Mouse (Mus musculus): ENCODE results near the gene Srpx. TPM values are rescaled to one million over a fixed set of nuclear protein-coding genes. Genes with fewer than 3 reads are reported as not detected.

Srpx gene
- total RNA-seq, 2 experiments from 2014 or later = 8.3 to 10.9 TPM

Other genes with a start within 250 kb of the Srpx start
- gene Sytl5, start 232.1 kb downstream of the Srpx start, total RNA-seq (2021) = under 1 TPM in 1 of 2 experiments, not detected in 1; 0.12 TPM
- gene Rpgr, start 99.2 kb upstream of the Srpx start, total RNA-seq (2021) = 1 to 10 TPM; 5.7 to 5.9 TPM
- not detected for gene Otc, start 134.6 kb upstream of the Srpx start, total RNA-seq (2021)

Measured in heart, postnatal 10 days (tissue).